Mouse (Mus musculus) stomach, embryonic 16.5 days (tissue): ENCODE results near the gene Gm26558. TPM values are rescaled to one million over a fixed set of nuclear protein-coding genes. Genes with fewer than 3 reads are reported as not detected.

ENCODE experiments used
- ATAC-seq: fragments of 200-750 bp; cut with Nextera tagmentation; 2 replicates; pipeline ENCODE4 v1.8.0; 2017; ENCODE audit warnings: moderate number of reproducible peaks, moderate TSS enrichment; ENCODE audit not compliant: insufficient read depth, low FRiP score
- H3K27ac ChIP-seq: fragments of 300-500 bp; sonication (generic); 2 replicates; pipeline ENCODE4 v1.5.1; 2014; ENCODE audit warnings: low read length
- H3K27me3 ChIP-seq: fragments of 300-500 bp; sonication (generic); 2 replicates; pipeline ENCODE4 v1.6.1; 2014; ENCODE audit warnings: low read length, control low read depth, mixed read lengths; ENCODE audit not compliant: control insufficient read depth, insufficient read depth
- H3K36me3 ChIP-seq: fragments of 300-500 bp; sonication (generic); 2 replicates; pipeline ENCODE4 v1.6.1; 2014; ENCODE audit warnings: low read length; ENCODE audit not compliant: control insufficient read depth, insufficient read depth
- H3K4me1 ChIP-seq: fragments of 300-500 bp; sonication (generic); 2 replicates; pipeline ENCODE4 v1.6.1; 2014; ENCODE audit warnings: low read length, control low read depth, mixed read lengths; ENCODE audit not compliant: control insufficient read depth, insufficient read depth
- H3K4me2 ChIP-seq: fragments of 300-500 bp; sonication (generic); 2 replicates; pipeline ENCODE4 v1.6.1; 2014; ENCODE audit warnings: low read depth, low read length, mixed read lengths
- H3K4me3 ChIP-seq: fragments of 300-500 bp; sonication (generic); replicated peaks from 2 replicates; pipeline ENCODE4 v1.5.1; 2014; ENCODE audit warnings: mild to moderate bottlenecking, low read length
- H3K9ac ChIP-seq: fragments of 300-500 bp; sonication (generic); 2 replicates; pipeline ENCODE4 v1.6.1; 2014; ENCODE audit warnings: low read length
- H3K9me3 ChIP-seq: fragments of 300-500 bp; sonication (generic); replicated peaks from 2 replicates; pipeline ENCODE4 v1.6.1; 2016; ENCODE audit warnings: low read length, control low read depth; ENCODE audit not compliant: control insufficient read depth
- WGBS: fragments of 180-500 bp; shearing (Covaris S2); extraction: QIAGEN DNeasy Blood & Tissue Kit; methylation state at CpG from one replicate; pipeline ENCODE4 v1.1.7; 2014; 5-methylcytosine and 5-hydroxymethylcytosine counted together
- polyA plus RNA-seq: library from polyadenylated mRNA; unstranded; fragments of >200 nt; fragmentation: Nextera tagmentation; extraction: Ambion mirVana; gene quantifications from 2 replicates; pipeline ENCODE4 v1.2.1, GENCODE M21; 2015

Gene Gm26558
- polyA plus RNA-seq, 1 experiment from 2014 or later, result 4.7 TPM

DNA sequence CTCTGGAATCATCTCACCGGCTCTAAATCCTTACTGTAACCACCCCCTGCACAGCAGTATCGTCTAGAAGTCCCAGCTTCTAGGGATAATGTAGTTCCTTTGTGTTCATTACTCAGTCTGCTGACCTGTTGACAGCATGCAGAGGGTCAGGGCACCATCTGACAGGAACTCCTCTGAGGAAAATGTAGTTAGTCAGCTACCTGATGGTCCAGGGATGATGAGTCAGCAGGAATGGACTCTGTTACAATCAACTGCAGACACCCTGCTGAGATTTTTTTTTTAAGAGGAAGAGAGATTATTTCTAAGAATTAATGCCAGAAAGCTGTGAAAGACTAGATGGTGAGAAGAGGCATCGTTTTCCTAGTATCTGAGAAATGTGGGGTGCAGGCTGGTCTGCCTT, 45.3 kb downstream of the Gm26558 start:
- Histone ChIP-seq H3K9me3 (no peaks in the 10 kb centered on the region), H3K27me3 (no peaks in the 10 kb centered on the region), H3K4me3 (no peak overlapping the region), H3K36me3 (no peaks in the 10 kb centered on the region), H3K4me2 (no peak overlapping the region), H3K9ac (no peak overlapping the region), H3K4me1 (no peaks in the 10 kb centered on the region), H3K27ac (no peak overlapping the region)
- WGBS, result 57% methylated on average over 3 of the region's 3 CpGs
- no peak for ATAC-seq

DNA sequence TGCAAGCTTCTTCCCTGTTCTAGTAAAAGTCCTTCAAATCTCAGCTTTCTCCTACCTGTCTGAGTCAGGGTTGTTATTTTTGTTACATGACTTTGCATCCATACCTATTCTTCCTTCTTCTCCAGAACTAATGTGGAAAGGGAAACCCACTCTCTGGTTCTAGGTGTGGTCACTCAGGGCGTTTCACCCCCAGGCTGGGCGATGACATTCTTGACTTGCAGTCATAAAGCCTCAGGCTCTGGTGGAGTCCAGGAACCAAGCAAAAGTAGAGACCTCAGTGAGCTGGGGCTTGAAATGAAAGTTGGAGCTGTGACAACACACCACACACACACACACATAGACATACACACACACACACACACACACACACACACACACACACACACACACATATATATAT, 45.8 kb downstream of the Gm26558 start:
- no peak overlapping the region for H3K9ac ChIP-seq
- 78% methylated on average over 2 of the region's 2 CpGs for WGBS
- H3K27ac ChIP-seq, result no peak overlapping the region
- no peaks in the 10 kb centered on the region for H3K9me3 ChIP-seq
- H3K36me3 ChIP-seq, result no peaks in the 10 kb centered on the region
- ATAC-seq, result no peak
- no peaks in the 10 kb centered on the region for H3K27me3 ChIP-seq
- no peaks in the 10 kb centered on the region for H3K4me1 ChIP-seq
- H3K4me3 ChIP-seq, result no peak overlapping the region
- no peak overlapping the region for H3K4me2 ChIP-seq

DNA sequence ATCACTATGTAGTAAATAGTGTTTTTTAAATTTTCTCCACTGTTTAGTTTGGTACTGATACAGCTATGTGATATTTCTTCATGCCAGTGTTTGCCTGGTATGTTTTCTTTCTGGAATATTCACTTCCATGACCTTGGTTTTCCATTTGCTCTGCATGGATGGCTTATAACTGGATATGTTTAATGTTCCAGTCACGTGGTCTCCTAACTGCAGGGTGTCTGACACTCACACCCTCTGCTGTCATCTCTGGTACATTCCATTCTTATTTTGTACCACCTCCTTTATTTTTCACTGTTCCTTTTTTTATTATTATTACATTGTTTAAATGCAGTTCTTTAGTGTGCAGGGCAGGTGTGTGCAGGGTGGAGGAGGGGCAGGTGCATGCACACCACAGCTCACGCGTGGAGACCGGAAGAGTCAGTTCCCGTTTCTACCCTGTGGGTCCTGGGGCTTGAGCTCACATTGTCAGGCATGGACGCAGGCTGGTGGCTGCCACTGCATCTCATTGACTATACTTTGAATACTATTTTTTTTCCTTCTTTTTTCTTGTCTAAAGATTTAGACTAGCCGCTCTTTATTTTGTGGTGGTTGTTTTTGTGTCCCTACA, 47.1 kb downstream of the Gm26558 start:
- H3K9ac ChIP-seq, result no peak overlapping the region
- 75% methylated on average over 7 of the region's 7 CpGs for WGBS
- H3K4me2 ChIP-seq, result no peak overlapping the region
- no peaks in the 10 kb centered on the region for H3K27me3 ChIP-seq
- no peaks in the 10 kb centered on the region for H3K4me1 ChIP-seq
- H3K9me3 ChIP-seq, result no peaks in the 10 kb centered on the region
- H3K36me3 ChIP-seq, result no peaks in the 10 kb centered on the region
- H3K27ac ChIP-seq, result no peak overlapping the region
- H3K4me3 ChIP-seq, result no peak overlapping the region
- no peak for ATAC-seq

Other genes with a start within 250 kb of the Gm26558 start
- 0.72 and 0.84 TPM in 2 replicates for gene Sp5, start 187.2 kb downstream of the Gm26558 start, polyA plus RNA-seq
- 2.6 and 2.7 TPM in 2 replicates for gene Erich2, start 153.3 kb downstream of the Gm26558 start, polyA plus RNA-seq
- 0.28 and 0.34 TPM in 2 replicates for gene Gad1, start 109.0 kb downstream of the Gm26558 start, polyA plus RNA-seq
- gene Gorasp2, start 532 bp downstream of the Gm26558 start, polyA plus RNA-seq, result 174 and 188 TPM in 2 replicates
- 24.4 and 24.9 TPM in 2 replicates for gene Tlk1, start 163.6 kb upstream of the Gm26558 start, polyA plus RNA-seq